Mouse (Mus musculus): ENCODE measurements around the gene Ldb3.

The Ldb3 gene

DNA sequence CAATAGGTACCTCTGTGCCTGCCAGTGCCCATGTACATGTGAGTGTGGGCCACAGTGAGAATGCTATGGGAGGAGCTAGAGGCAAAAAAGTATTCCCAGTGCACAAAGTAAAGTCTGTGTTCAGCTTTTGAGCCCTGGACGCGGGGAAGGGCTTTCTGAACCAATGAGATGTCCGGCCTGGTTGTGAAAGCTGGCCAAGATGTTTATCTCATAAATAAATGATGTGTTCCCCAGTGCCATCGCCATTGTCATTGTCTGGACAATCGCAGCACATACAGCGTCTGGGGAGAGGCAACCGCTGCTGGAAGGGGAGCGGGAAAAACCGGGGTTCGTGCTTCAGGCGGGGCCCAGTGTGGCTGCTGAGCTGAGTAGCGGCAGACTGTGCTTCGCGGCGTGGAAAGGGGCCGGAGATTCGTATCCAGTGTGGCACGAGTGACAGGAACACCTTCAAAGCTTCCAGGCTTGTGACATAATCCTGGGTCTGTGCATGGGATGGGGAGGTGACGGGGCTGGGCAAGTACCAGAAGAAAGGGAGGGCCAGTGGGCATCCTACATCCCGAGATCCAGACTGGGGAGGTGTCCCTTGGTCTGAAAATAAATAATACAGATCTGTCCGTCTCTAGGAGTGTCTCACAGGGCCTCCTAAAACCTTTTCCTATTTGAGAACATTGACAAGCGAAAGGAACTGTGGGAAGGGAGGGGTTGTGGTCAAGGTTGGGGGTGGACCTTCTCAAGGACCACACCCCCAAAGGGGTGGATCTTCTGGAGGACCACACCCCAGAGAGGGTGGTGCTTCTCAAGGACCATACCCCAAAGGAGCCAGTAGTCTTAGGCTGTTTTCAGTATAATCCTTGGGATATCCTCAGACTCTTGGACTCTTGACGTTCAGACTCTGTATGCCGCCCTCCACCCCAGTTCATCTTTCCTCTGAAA lies 2.5 kb upstream of the Ldb3 start:
- peak; percentile 29 for DNase-seq (ENCODE audit: low spot score)

DNA sequence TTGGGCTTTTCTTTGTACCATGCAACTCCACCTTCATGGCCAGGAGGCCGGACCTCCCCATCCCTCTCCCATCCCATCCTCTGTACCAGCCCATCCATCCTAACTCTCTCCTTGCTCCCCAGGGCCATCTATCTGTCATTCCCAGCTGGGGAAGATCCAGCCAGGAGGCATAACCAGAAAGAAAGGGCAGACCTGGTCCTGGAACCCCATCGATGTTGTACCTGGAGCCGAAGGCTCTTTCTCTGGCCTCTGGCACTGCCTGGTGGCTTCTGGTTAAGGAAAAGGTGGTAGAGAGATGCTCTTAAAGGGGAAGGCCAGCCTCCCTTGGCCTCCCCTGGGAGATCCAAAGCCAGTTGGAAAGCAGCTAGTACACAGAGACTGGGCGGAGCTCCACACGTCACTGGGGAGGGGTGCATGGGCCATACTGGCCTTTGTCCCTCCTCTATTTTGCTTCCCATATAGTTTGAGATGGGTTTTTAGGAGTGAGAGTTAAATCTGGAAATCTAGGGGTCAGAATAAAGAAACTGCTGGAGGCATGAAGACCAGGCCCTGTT lies 1.6 kb upstream of the Ldb3 start:
- DNase-seq (ENCODE audit: low spot score) = no peak

DNA sequence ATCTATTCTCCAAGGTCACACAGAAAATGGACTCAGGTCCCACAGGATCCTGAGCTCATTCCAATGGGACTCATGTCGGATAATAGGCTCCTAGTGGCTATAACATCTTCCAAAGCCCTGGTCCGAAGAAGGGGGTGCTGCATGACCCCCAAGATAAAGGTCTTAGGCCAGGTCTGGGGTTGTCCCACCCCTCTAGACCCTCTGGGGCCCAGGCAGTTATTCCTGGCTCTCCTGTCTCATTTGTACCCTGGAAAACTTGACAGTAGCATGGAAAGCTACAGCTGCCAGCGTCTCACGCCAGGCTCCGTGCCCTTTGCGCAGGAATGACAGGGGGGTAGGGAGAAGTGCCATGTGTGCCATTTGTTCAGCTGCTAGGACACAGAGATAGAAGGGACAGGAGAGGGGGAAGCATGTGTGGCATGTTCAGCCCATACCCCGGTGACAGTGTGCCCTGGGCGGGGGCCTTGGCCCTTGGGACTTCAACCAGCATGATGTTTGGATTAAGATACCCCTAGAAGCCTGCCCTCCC lies 767 bp upstream of the Ldb3 start:
- no peak for DNase-seq (ENCODE audit: low spot score)

DNA sequence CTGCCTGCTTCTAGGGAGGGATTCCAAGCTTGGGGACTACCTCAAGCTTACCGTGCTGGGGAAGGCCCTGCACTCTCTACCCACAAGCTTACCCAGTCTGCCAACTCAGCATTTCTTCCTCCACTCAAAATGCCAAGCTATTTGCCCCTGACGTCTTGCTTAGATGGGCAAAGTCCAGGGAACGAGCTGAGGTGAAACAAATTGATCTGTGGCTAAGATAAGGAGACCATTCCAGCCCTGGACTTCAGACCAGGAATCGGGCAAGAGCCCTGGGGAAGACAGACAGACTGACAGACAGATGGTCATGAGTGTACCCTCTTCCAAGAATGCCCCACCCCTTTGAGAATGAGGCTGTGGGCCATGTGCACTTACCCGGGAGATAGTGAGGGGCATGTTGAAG lies 477 bp downstream of the Ldb3 start:
- no peak for DNase-seq (ENCODE audit: low spot score)

- DNase-seq (ENCODE audit: low spot score) = no peak
Observed at GRCm38 (mm10) chr14:34586871-34587270, 1.6 kb downstream of the Ldb3 start.

- no peak for DNase-seq (ENCODE audit: low spot score)
Observed at GRCm38 (mm10) chr14:34585358-34586105, 3.0 kb downstream of the Ldb3 start.

DNA sequence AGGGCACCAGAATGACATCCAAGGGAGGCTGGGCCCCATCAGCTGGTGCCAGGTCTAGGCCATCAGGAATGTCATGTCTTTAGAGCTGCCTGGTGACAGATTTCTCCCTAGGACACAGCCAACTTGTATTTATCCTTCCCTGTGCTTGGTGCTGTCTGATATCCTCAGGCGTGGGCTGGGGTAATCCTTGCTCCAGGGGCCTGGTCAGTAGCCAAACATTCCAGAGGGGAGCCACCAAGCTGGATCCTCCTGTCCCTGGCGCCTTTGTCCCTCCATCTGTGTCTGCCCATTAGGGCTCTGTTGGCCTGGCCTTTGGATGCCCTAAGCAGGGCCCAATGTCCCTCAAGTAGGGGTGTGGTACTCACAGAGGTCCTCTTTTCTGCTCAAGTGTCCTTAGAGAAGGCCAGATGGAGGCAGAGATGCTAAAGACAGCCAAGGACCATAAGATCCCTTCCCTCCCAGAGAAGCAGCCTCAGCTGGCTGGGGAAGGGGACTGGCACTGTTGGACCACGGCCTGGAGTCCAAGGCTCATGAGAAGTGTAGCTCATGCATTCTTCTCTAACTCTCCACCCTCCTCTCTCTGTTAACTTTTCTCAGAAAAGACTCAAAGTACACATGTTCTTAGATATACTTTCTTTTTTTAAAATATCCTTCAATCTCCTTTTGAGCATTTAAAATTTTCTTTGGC lies 5.6 kb downstream of the Ldb3 start:
- no peak for DNase-seq (ENCODE audit: low spot score)

- no peak for DNase-seq (ENCODE audit: low spot score)
Observed at GRCm38 (mm10) chr14:34576858-34577257, 11.6 kb downstream of the Ldb3 start.

- DNase-seq (ENCODE audit: low spot score) = no peak
Observed at GRCm38 (mm10) chr14:34574068-34574467, 14.4 kb downstream of the Ldb3 start.

DNA sequence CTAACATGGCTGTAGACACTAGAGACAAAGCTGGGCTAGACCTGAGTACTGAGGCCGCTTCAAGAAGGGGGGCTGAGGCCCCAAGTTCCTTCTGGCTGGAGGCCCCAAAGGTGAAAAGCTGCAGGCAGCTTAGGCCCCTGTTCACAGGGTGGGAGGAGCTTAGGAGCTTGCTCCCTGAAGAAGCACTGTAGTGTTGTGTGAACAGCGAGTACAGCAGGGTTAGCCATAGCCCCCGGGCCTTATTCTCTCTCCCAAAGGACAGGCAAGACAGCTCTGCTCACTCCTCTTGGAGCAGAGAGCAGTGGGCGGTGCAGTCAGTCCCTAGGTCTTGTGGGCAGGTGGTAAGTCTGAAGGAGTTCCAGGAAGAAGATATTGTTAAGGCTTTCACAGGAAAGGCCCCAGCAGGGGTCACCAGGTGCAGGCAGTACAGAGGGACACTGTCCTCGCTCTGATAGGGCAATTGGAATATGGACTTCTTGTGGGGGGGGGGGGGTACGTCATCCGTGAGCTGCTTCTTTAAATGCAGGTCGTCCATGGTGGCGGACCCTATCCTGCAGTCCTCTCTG lies 15.1 kb downstream of the Ldb3 start:
- no peak for DNase-seq (ENCODE audit: low spot score)

DNA sequence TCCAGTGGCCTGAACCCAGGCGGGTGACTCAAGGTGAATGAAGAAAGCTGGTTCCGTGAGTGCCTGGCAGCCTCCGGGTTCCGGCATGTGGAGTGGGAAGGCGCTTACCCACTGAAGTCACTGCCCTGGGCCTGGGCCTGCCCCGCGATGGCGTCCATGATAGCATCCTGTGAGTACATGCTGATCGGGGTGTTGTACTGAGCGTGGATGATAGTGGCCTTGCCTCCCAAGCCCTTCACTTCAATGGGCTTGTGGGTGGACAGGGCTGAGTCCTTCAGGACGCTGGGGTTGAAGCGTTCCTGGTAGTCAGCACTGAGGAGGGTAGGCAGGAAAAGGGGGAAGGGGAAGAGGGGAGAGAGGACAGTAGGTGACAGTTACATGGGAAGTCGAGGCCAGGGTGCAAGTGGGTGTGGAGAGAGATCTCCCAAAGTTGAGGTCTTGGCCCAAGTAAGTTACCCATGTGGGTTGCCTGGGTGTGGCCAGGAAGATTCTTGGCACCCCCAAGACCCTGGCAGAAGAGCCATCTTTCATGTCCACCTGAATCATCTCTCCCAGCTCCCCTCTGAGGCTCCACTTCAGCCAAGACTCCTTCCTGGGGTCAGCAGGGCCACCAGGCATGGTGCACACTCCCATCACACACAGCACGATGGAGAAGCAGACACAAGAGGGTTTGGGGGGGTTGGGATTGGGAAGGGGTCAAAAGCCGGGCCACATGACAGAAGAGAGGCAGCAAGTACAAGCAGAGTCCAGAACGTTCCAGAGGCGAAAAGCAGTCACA lies 16.7 kb downstream of the Ldb3 start:
- DNase-seq (ENCODE audit: low spot score) = no peak

DNA sequence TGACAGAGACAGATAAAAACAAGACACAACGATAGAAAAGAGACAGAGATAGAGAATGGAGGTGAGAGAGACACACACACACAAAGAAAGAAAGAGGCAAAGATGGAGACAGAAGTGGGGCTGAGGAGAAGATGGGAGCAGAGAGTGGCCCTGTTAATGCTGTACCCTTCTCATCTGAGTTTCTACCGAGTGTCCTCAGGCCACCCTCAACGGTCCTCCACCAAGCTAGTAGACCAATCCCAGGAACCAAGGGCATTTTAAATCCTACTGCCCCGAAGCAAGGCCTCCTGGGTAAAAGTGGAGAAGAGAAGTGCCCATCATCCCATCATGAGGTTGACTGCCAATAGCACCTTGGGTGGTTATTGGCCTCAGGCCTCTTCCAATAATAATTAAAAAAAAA lies 17.6 kb downstream of the Ldb3 start:
- no peak for DNase-seq (ENCODE audit: low spot score)

GRCm38 (mm10) chr14:34570294-34570693 lies 18.2 kb downstream of the Ldb3 start:
- DNase-seq (ENCODE audit: low spot score) = peak; percentile 44

GRCm38 (mm10) chr14:34569534-34570194 lies 18.8 kb downstream of the Ldb3 start:
- no peak for DNase-seq (ENCODE audit: low spot score)

GRCm38 (mm10) chr14:34568626-34569025 lies 19.9 kb downstream of the Ldb3 start:
- no peak for DNase-seq (ENCODE audit: low spot score)

DNA sequence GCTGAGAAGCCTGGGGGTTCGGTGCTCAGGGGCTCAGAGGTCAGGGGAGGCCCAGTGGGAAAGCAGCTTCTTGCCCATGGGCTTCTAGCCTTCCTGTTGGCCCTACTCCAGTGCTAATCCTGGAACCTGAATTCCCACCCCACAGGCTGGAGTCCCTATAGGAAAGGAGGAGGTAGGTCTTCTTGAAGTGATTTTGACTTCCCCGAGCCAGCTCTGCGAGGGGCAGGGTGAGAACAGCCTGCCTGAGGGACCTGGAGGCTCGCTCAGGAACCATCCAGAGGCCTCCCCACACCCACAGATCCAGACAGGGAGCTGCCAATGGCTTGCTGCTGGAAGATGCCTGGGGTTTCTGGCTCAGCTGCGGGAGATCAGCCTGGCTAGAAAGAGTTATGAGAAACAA lies 20.8 kb downstream of the Ldb3 start:
- no peak for DNase-seq (ENCODE audit: low spot score)

DNA sequence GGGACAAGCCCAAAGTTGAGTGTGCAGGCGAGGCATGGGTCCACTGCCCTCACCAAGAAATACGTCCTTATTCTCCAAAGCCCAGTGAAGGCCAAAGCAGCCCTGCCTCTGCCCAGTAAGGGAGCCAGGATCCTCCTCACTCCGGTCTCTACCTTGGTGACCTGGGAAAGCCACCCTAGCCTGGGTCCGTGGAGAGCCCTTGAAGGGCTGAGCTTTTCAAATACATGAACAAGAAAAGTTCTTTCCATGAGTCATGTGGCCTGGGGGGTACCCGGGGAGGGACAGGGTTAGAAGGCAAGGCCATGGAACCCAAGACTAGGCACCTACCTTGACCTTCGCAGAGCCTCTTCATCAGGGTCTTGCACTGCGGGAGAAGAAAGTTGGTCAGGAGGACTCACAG lies 22.0 kb downstream of the Ldb3 start:
- DNase-seq (ENCODE audit: low spot score) = no peak

DNA sequence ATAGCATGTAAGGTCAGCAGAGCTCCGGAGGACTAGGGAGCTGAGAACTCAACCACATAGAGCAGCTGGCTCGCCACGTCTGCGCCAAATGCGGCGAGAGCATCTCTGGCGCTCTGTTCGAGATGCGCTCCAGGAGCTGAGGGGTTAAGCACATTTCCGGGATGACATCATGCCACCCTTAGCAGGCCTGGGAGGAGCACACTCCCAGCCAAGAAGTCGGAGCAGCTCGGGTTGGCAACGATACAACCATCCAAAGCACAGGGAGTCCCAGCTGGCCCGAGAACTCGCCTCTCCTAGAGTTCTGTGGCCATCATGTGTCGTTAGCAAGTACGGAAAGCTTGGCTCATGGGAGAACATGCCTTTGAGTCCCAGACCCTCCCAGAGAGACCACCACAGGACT lies 22.8 kb downstream of the Ldb3 start:
- no peak for DNase-seq (ENCODE audit: low spot score)

DNA sequence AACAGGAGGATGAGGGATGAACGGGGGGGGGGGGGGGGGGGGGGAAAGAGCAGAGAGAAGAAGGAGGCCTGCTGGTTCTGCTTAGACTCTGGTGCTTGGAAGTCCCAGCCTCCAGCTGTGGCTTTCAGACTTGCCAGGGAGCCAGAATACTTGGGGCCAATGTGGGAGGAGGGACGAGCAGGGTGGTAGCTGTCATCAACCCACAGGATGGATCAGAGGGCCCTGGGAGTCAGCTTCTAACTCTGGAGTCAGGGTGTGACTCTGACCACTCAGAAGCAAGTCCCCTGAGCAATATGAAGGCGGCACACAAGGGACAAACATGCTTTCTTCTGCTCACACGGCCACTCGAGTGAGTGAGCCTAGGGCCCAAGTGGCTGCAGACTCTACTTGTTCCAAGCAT lies 23.8 kb downstream of the Ldb3 start:
- no peak for DNase-seq (ENCODE audit: low spot score)

DNA sequence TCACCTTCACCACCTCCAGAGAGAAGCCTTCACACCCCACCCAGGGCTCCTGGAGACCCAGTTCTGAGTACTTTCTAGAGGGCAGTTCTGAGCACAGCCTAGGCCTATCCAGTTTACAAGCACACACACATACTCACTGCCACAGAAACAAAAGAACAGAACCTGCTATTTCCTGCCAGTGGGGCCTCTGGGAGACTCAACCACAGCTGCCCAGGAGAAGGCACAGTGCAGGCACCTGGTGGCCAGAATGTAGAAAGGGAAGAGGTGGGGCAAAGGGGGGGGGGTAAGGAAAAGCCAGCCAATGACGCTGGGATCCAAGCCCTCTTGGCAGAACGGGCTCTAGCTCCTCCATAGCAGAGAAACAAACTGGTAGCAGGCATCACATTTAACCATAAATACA lies 26.1 kb downstream of the Ldb3 start:
- no peak for DNase-seq (ENCODE audit: low spot score)
